Mouse (Mus musculus): ENCODE results near the gene Tyw1. TPM values are rescaled to one million over a fixed set of nuclear protein-coding genes. Genes with fewer than 3 reads are reported as not detected.

Gene Tyw1
- total and polyA plus RNA-seq, 3 experiments = 34.7 to 46.5 (median 37.1) TPM

DNA sequence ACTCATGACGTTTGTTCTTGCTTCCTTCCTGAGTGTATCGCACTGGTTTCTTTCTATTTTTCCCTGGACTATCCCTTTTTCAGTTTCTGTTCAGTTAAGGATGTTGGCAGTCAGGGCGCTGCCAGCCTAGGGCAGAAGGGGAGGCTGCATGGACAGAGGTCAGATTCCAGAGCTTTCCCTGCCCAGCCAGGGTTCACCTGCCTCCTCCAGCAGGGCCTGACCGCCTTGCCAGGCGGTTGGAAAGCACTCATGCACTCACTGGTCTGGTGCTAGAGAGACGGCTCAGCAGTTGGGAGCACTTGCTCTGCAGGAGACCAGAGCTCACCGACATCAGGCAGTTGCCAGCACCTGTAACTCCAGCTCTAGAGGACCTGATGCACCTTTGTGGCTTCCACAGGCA is 16.2 kb upstream of the Tyw1 start:
- Histone ChIP-seq H3K4me1 (ENCODE audit: control insufficient read depth in 1 of 2, insufficient read depth in 2 of 2) (no peaks in the 10 kb centered on the region), H3K36me3 (replicated peaks in 1 of 2; ENCODE audit: control insufficient read depth in 1 of 2, insufficient read depth in 1 of 2, low read length in 1 of 2) (peaks cover 86 to 95% of the 10 kb centered on the region in 2 experiments), H3K9me3 (replicated peaks; ENCODE audit: low read length) (no peaks in the 10 kb centered on the region), H3K9ac (ENCODE audit: insufficient read depth, low read depth) (no peak overlapping the region), H3K27me3 (replicated peaks) (no peaks in the 10 kb centered on the region), H3K79me2 (replicated peaks; ENCODE audit: control insufficient read depth, extremely low read depth, insufficient read depth, poor library complexity, severe bottlenecking) (peaks cover 6% of the 10 kb centered on the region), H3K27ac (ENCODE audit: insufficient read depth, low read depth) (no peak overlapping the region), H3K4me3 (replicated peaks in 1 of 3; ENCODE audit: low read depth in 2 of 3, low read length in 2 of 3, poor library complexity in 1 of 3) (no peak overlapping the region), H3K4me2 (ENCODE audit: insufficient read depth, low read depth, poor library complexity, severe bottlenecking) (no peak overlapping the region)
- dilution Hi-C loops (cut with MboI; ENCODE audit: extremely low pct_ligation_motif_present, extremely low pct_unique_long_range_greater_than_20kb, low sequenced_read_pairs) = no loop called here
- TF ChIP-seq JUN (IDR thresholded peaks at IDR 0.05; ENCODE audit: insufficient read depth, low read depth, low read length) (no peak), POLR2AphosphoS2 (IDR thresholded peaks at IDR 0.05; ENCODE audit: low read depth, low read length) (no peak), POLR2A (IDR thresholded peaks at IDR 0.05; ENCODE audit: low read depth, low read length) (no peak), CHD1 (IDR thresholded peaks at IDR 0.05; ENCODE audit: low read depth, low read length) (no peak), PAX5 (IDR thresholded peaks at IDR 0.05; ENCODE audit: low read length) (no peak), KAT2A (IDR thresholded peaks at IDR 0.05; ENCODE audit: insufficient replicate concordance, low read length) (no peak)
- DNase-seq (ENCODE audit: extremely low read depth) = no peak
- in situ Hi-C loops (cut with MboI; ENCODE audit: low pct_ligation_motif_present, low pct_unique_long_range_greater_than_20kb, low sequenced_read_pairs) = no loop called here

DNA sequence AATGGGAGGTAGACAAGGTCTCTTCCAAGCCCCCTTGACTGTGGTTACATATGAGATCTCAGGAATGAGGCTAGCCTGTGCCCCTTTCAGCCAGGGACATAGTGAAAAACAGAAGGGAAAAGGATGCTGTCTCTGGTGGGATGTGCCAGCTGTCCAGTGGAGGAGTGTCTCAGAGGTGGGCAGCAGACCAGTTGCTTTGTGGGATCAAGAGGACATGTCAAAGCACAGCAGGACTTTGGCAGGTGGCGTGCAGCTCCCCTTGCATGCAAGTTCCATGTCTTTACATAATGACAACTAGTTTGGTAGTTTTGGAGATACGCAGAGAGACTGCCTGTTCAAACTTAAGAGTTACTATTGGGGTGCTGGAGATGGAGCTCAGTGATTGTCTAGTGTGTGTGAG is 15.6 kb upstream of the Tyw1 start:
- no peaks in the 10 kb centered on the region for H3K4me1 ChIP-seq (ENCODE audit: control insufficient read depth in 1 of 2, insufficient read depth in 2 of 2)
- in situ Hi-C loops (cut with MboI; ENCODE audit: low pct_ligation_motif_present, low pct_unique_long_range_greater_than_20kb, low sequenced_read_pairs) = no loop called here
- TF ChIP-seq ELF1 (IDR thresholded peaks at IDR 0.05; ENCODE audit: low read depth, low read length) (no peak), PAX5 (IDR thresholded peaks at IDR 0.05; ENCODE audit: low read length) (no peak), SIN3A (IDR thresholded peaks at IDR 0.05; ENCODE audit: low read length) (no peak), KAT2A (IDR thresholded peaks at IDR 0.05; ENCODE audit: insufficient replicate concordance, low read length) (no peak), JUND (conservative IDR thresholded peaks at IDR 0.05; ENCODE audit: low read depth, low read length) (no peak)
- H3K36me3 ChIP-seq (replicated peaks in 1 of 2; ENCODE audit: control insufficient read depth in 1 of 2, insufficient read depth in 1 of 2, low read length in 1 of 2) = peaks cover 85 to 95% of the 10 kb centered on the region in 2 experiments
- no peak overlapping the region for H3K4me3 ChIP-seq (replicated peaks in 1 of 3; ENCODE audit: low read depth in 2 of 3, low read length in 2 of 3, poor library complexity in 1 of 3)
- H3K4me2 ChIP-seq (ENCODE audit: insufficient read depth, low read depth, poor library complexity, severe bottlenecking) = no peak overlapping the region
- H3K27me3 ChIP-seq (replicated peaks) = no peaks in the 10 kb centered on the region
- no peak overlapping the region for H3K9ac ChIP-seq (ENCODE audit: insufficient read depth, low read depth)
- dilution Hi-C loops (cut with MboI; ENCODE audit: extremely low pct_ligation_motif_present, extremely low pct_unique_long_range_greater_than_20kb, low sequenced_read_pairs) = no loop called here
- no peak for DNase-seq (ENCODE audit: extremely low read depth)
- no peaks in the 10 kb centered on the region for H3K9me3 ChIP-seq (replicated peaks; ENCODE audit: low read length)
- peaks cover 4% of the 10 kb centered on the region for H3K79me2 ChIP-seq (replicated peaks; ENCODE audit: control insufficient read depth, extremely low read depth, insufficient read depth, poor library complexity, severe bottlenecking)
- no peak overlapping the region for H3K27ac ChIP-seq (ENCODE audit: insufficient read depth, low read depth)

DNA sequence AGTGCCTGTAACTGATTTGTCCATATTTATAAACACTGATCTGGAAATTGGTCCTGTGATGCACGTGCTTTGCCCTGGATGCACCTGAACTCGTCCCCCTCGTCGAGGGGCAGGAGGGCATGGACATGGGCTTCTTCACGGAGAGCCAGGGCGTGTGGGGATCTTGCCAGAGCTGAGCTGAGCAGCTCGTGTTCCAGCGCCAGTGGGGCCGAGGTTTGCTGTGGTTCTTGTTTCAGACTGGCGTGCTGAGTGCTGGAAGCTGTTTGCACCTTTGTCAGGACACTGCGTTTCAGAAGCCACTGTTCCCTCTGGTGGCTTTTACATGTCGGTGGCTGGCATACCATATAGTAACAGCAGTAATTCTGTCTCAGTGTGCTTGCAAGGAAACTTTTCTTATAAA is 14.0 kb upstream of the Tyw1 start:
- Histone ChIP-seq H3K4me3 (replicated peaks in 1 of 3; ENCODE audit: low read depth in 2 of 3, low read length in 2 of 3, poor library complexity in 1 of 3) (no peak overlapping the region), H3K36me3 (replicated peaks in 1 of 2; ENCODE audit: control insufficient read depth in 1 of 2, insufficient read depth in 1 of 2, low read length in 1 of 2) (peaks cover 83 to 95% of the 10 kb centered on the region in 2 experiments), H3K4me1 (ENCODE audit: control insufficient read depth in 1 of 2, insufficient read depth in 2 of 2) (no peaks in the 10 kb centered on the region), H3K9ac (ENCODE audit: insufficient read depth, low read depth) (no peak overlapping the region), H3K9me3 (replicated peaks; ENCODE audit: low read length) (no peaks in the 10 kb centered on the region), H3K27me3 (replicated peaks) (no peaks in the 10 kb centered on the region), H3K79me2 (replicated peaks; ENCODE audit: control insufficient read depth, extremely low read depth, insufficient read depth, poor library complexity, severe bottlenecking) (no peaks in the 10 kb centered on the region; the same call in none of the 2 replicates), H3K27ac (ENCODE audit: insufficient read depth, low read depth) (no peak overlapping the region), H3K4me2 (ENCODE audit: insufficient read depth, low read depth, poor library complexity, severe bottlenecking) (no peak overlapping the region)
- in situ Hi-C loops (cut with MboI; ENCODE audit: low pct_ligation_motif_present, low pct_unique_long_range_greater_than_20kb, low sequenced_read_pairs) = no loop called here
- DNase-seq (ENCODE audit: extremely low read depth) = no peak
- dilution Hi-C loops (cut with MboI; ENCODE audit: extremely low pct_ligation_motif_present, extremely low pct_unique_long_range_greater_than_20kb, low sequenced_read_pairs) = no loop called here
- TF ChIP-seq KAT2A (IDR thresholded peaks at IDR 0.05; ENCODE audit: insufficient replicate concordance, low read length) = no peak
